Mouse (Mus musculus): ENCODE measurements at regions not wholly inside any gene's neighbourhood (a gene's known extent, or its start where the extent isn't known, plus 50 kb on each side); places are given as distances from the start of the nearest gene placed in this dataset.

- WGBS: 92% methylated on average over 6 of the region's 6 CpGs
- H3K9me3 ChIP-seq: no peaks in the 10 kb centered on the region
Measured at GRCm38 (mm10) chr17:7655966-7656365, 171.1 kb downstream of the Fndc1 start.

GRCm38 (mm10) chr17:7654064-7654564 lies 173.0 kb downstream of the Fndc1 start:
- Histone ChIP-seq H3K4me3 (no peak overlapping the region), H3K36me3 (replicated peaks) (no peaks in the 10 kb centered on the region), H3K9me3 (no peaks in the 10 kb centered on the region), H3K4me1 (peaks cover 4% of the 10 kb centered on the region; the same call in 1 of the 2 replicates), H3K27me3 (replicated peaks; ENCODE audit: low read depth, poor library complexity, severe bottlenecking) (no peaks in the 10 kb centered on the region), H3K27ac (replicated peaks) (no peak overlapping the region)
- WGBS: 73% methylated on average over 7 of the region's 7 CpGs
- DNase-seq (ENCODE audit: low spot score): no peak

More at GRCm38 (mm10) chr17:7655966-7656365, 171.1 kb downstream of the Fndc1 start:
- Histone ChIP-seq H3K27ac (replicated peaks) (no peak overlapping the region), H3K4me1 (peaks cover 4% of the 10 kb centered on the region; the same call in 1 of the 2 replicates), H3K4me3 (no peak overlapping the region), H3K36me3 (replicated peaks) (no peaks in the 10 kb centered on the region), H3K27me3 (replicated peaks; ENCODE audit: low read depth, poor library complexity, severe bottlenecking) (no peaks in the 10 kb centered on the region)
- DNase-seq (ENCODE audit: low spot score): no peak

- Histone ChIP-seq H3K27ac (replicated peaks) (no peak overlapping the region), H3K4me1 (peaks cover 4% of the 10 kb centered on the region; the same call in 1 of the 2 replicates), H3K27me3 (replicated peaks; ENCODE audit: low read depth, poor library complexity, severe bottlenecking) (no peaks in the 10 kb centered on the region), H3K9me3 (no peaks in the 10 kb centered on the region), H3K4me3 (no peak overlapping the region), H3K36me3 (replicated peaks) (no peaks in the 10 kb centered on the region)
- DNase-seq (ENCODE audit: low spot score): no peak
- 71% methylated on average over 1 of the region's 1 CpGs for WGBS
Measured at GRCm38 (mm10) chr17:7652037-7652436, 175.1 kb downstream of the Fndc1 start.

- no peak for DNase-seq (ENCODE audit: low spot score)
- Histone ChIP-seq H3K36me3 (replicated peaks) (no peaks in the 10 kb centered on the region), H3K9me3 (no peaks in the 10 kb centered on the region), H3K4me1 (peaks cover 4% of the 10 kb centered on the region; the same call in 1 of the 2 replicates), H3K27ac (replicated peaks) (no peak overlapping the region), H3K4me3 (no peak overlapping the region), H3K27me3 (replicated peaks; ENCODE audit: low read depth, poor library complexity, severe bottlenecking) (no peaks in the 10 kb centered on the region)
- WGBS: 91% methylated on average over 4 of the region's 4 CpGs
Measured at GRCm38 (mm10) chr17:7650417-7650816, 176.7 kb downstream of the Fndc1 start.

- no peaks in the 10 kb centered on the region for H3K36me3 ChIP-seq (replicated peaks)
- H3K9me3 ChIP-seq: no peaks in the 10 kb centered on the region
- DNase-seq (ENCODE audit: low spot score): no peak
- H3K4me3 ChIP-seq: no peak overlapping the region
- H3K27me3 ChIP-seq (replicated peaks; ENCODE audit: low read depth, poor library complexity, severe bottlenecking): no peaks in the 10 kb centered on the region
- H3K4me1 ChIP-seq: peaks cover 5% of the 10 kb centered on the region
- H3K27ac ChIP-seq (replicated peaks): 0 out of 2 replicates have a peak overlapping the region, but pooled peaks have one; percentile 14
- 72% methylated on average over 9 of the region's 9 CpGs for WGBS
Measured at GRCm38 (mm10) chr17:7644857-7645481, 182.1 kb downstream of the Fndc1 start.

- Histone ChIP-seq H3K9me3 (no peaks in the 10 kb centered on the region), H3K27me3 (replicated peaks; ENCODE audit: low read depth, poor library complexity, severe bottlenecking) (no peaks in the 10 kb centered on the region), H3K27ac (replicated peaks) (no peak overlapping the region), H3K4me3 (no peak overlapping the region), H3K36me3 (replicated peaks) (no peaks in the 10 kb centered on the region), H3K4me1 (peaks cover 5% of the 10 kb centered on the region)
- DNase-seq (ENCODE audit: low spot score): no peak
- WGBS: 90% methylated on average over 4 of the region's 4 CpGs
Measured at GRCm38 (mm10) chr17:7643640-7644039, 183.5 kb downstream of the Fndc1 start.

- H3K36me3 ChIP-seq (replicated peaks): no peaks in the 10 kb centered on the region
- no peaks in the 10 kb centered on the region for H3K9me3 ChIP-seq
- DNase-seq (ENCODE audit: low spot score): peak; percentile 27
- peaks cover 5% of the 10 kb centered on the region for H3K4me1 ChIP-seq
- WGBS: 54% methylated on average over 3 of the region's 3 CpGs
- no peak overlapping the region for H3K4me3 ChIP-seq
- H3K27me3 ChIP-seq (replicated peaks; ENCODE audit: low read depth, poor library complexity, severe bottlenecking): no peaks in the 10 kb centered on the region
- H3K27ac ChIP-seq (replicated peaks): 0 out of 2 replicates have a peak overlapping the region, but pooled peaks have one; percentile 35
Measured at GRCm38 (mm10) chr17:7642442-7642887, 184.6 kb downstream of the Fndc1 start.

GRCm38 (mm10) chr17:7634291-7634664 lies 192.8 kb downstream of the Fndc1 start:
- Histone ChIP-seq H3K27me3 (replicated peaks; ENCODE audit: low read depth, poor library complexity, severe bottlenecking) (no peaks in the 10 kb centered on the region), H3K9me3 (no peaks in the 10 kb centered on the region; the same call in 1 of the 2 replicates), H3K4me3 (no peak overlapping the region), H3K36me3 (replicated peaks) (no peaks in the 10 kb centered on the region), H3K4me1 (peaks cover 9% of the 10 kb centered on the region), H3K27ac (replicated peaks) (no peak overlapping the region)
- DNase-seq (ENCODE audit: low spot score): no peak
- WGBS: 71% methylated on average over 5 of the region's 5 CpGs

- H3K4me1 ChIP-seq: peaks cover 9% of the 10 kb centered on the region
- H3K9me3 ChIP-seq: no peaks in the 10 kb centered on the region; the same call in 1 of the 2 replicates
- no peak overlapping the region for H3K4me3 ChIP-seq
- no peaks in the 10 kb centered on the region for H3K36me3 ChIP-seq (replicated peaks)
- 54% methylated on average over 9 of the region's 9 CpGs for WGBS
- no peaks in the 10 kb centered on the region for H3K27me3 ChIP-seq (replicated peaks; ENCODE audit: low read depth, poor library complexity, severe bottlenecking)
- no peak overlapping the region for H3K27ac ChIP-seq (replicated peaks)
- DNase-seq (ENCODE audit: low spot score): no peak
Measured at GRCm38 (mm10) chr17:7633382-7634290, 193.5 kb downstream of the Fndc1 start.

- H3K27me3 ChIP-seq (replicated peaks; ENCODE audit: low read depth, poor library complexity, severe bottlenecking): no peaks in the 10 kb centered on the region
- H3K36me3 ChIP-seq (replicated peaks): no peaks in the 10 kb centered on the region
- 82% methylated on average over 3 of the region's 3 CpGs for WGBS
- no peak overlapping the region for H3K4me3 ChIP-seq
- H3K27ac ChIP-seq (replicated peaks): no peak overlapping the region
- no peaks in the 10 kb centered on the region for H3K9me3 ChIP-seq
- no peaks in the 10 kb centered on the region for H3K4me1 ChIP-seq
- DNase-seq (ENCODE audit: low spot score): no peak
Measured at GRCm38 (mm10) chr17:7625746-7626145, 201.4 kb downstream of the Fndc1 start.

- Histone ChIP-seq H3K27me3 (replicated peaks; ENCODE audit: low read depth, poor library complexity, severe bottlenecking) (no peaks in the 10 kb centered on the region), H3K9me3 (no peaks in the 10 kb centered on the region), H3K4me1 (no peaks in the 10 kb centered on the region), H3K27ac (replicated peaks) (no peak overlapping the region), H3K4me3 (no peak overlapping the region), H3K36me3 (replicated peaks) (no peaks in the 10 kb centered on the region)
- WGBS: 91% methylated on average over 3 of the region's 3 CpGs
- no peak for DNase-seq (ENCODE audit: low spot score)
Measured at GRCm38 (mm10) chr17:7623392-7623791, 203.7 kb downstream of the Fndc1 start.

GRCm38 (mm10) chr17:7621262-7621661 lies 205.8 kb downstream of the Fndc1 start:
- no peaks in the 10 kb centered on the region for H3K4me1 ChIP-seq
- 90% methylated on average over 2 of the region's 2 CpGs for WGBS
- no peak overlapping the region for H3K27ac ChIP-seq (replicated peaks)
- H3K27me3 ChIP-seq (replicated peaks; ENCODE audit: low read depth, poor library complexity, severe bottlenecking): no peaks in the 10 kb centered on the region
- no peaks in the 10 kb centered on the region for H3K36me3 ChIP-seq (replicated peaks)
- H3K9me3 ChIP-seq: no peaks in the 10 kb centered on the region
- no peak overlapping the region for H3K4me3 ChIP-seq
- DNase-seq (ENCODE audit: low spot score): no peak
